Mouse (Mus musculus) WW6 (cell line): ENCODE data around the gene Lifr.
A peak's percentile ranks its signal among the peaks of the same experiment; 100 is the strongest.

ENCODE experiments used
- DNase-seq: peaks from one replicate; pipeline ENCODE4 v3.0.0-alpha.2; 2013; ENCODE audit warnings: low read depth, low spot score

Gene Lifr

DNA sequence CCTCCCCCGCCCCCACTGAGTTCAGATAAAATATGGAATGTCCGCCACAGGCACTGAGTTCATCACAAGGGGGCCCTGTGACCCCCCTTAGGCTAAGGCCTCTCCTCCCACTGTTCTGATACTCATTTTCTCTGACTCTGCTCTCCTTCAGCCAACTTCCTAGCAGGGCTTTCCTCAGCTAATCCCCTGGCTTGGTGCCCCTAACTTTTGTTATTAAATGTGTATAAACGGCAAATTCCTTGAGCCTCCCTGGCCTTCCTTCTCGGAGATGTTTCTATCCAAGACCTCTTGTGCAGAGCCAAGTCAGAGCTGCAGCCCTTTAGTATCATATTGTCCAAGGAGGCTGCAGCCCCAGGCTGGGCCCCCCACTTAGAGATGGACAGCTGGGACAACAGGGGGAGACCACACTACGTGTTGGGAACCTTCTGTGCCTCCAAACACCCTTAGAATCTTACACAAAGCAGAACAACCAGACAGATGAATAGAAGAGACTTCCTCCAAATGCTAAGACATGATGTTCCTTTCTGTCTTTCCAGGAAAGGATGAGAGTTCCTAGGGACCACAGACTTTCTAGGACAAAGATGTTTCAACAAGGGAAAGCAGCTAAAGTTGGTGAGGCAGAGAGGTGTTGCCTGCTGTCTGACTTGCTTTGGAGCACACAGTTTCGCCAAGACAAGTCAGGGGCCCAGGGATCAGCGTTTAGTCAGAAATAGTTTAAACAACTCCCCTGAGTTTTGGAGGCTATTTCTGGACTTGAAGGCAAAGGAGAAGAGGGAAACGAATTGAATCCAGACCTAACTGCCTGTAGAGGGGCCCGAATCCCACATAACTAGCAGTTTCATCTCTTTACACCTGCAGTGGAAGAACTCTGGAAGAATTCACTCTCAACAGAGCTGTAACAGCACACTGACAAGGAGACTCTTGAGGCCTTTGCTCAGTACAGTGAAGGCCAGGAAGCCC, 111.3 kb downstream of the Lifr start:
- no peak for DNase-seq

DNA sequence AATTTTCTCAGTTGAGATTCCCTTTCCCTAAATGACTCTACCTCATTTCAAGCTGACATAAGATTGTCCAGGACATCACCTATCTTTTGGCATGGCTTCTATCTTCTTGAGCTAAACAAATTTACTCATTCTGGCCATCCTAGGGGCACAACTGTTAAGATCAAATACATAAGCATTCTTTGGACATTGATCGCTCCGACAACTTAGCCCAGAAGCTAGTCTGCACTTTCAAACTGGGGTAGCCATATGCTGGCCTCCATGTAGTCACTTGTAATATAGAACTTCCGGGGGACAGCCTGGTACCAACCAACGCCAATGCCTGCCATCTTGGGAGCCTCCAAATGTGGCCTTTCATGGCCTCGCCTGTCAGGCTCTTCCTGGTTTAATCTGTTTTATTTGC, 112.6 kb downstream of the Lifr start:
- no peak for DNase-seq

- no peak for DNase-seq
These were observed 113.4 kb downstream of the Lifr start for GRCm38 (mm10) chr15:7203606-7204330.

- no peak for DNase-seq
These were observed 114.5 kb downstream of the Lifr start for GRCm38 (mm10) chr15:7204917-7205316.

- DNase-seq, result no peak
These were observed 115.7 kb downstream of the Lifr start for GRCm38 (mm10) chr15:7206110-7206509.

GRCm38 (mm10) chr15:7207292-7207691, 116.9 kb downstream of the Lifr start:
- DNase-seq, result no peak

DNA sequence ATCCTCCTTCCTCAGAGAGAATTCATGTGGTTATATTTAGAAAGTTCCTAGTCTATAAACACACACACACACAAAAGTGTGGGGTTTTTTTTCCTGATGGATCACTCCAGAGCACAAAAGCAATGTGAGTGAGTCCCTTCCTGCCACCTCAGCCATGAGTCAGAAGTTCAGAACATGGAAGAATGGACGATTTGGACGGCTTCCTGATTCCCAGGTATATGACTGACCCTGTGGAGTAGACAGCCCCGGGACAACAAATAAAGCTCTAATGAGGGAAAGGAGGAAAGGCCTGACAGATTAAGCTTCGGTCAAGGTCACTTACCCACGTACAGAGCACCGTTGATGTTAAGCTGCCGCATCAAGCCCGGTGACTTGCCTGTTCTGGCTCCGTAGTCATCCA, 117.8 kb downstream of the Lifr start:
- DNase-seq, result no peak

- no peak for DNase-seq
These were observed 123.3 kb downstream of the Lifr start for GRCm38 (mm10) chr15:7213683-7214082.

- DNase-seq, result no peak
These were observed 125.4 kb downstream of the Lifr start for GRCm38 (mm10) chr15:7215845-7216244.

GRCm38 (mm10) chr15:7216581-7217272, 126.3 kb downstream of the Lifr start:
- DNase-seq, result no peak

DNA sequence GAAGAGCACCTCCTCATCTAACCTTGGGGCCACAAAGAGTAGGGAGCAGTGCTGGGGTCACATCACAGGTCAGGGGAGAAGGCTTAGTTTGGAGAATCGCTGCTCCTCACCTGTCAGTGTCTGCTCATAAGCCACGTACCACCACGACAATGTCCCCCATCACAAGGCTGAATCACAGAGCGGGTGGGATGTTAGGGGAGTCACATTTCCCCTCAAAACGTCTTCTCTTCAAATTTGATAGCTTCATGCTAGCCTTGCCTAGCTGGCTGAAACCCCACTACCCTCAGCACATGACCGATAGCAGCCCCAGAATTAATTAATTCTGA, 126.8 kb downstream of the Lifr start:
- DNase-seq, result no peak

DNA sequence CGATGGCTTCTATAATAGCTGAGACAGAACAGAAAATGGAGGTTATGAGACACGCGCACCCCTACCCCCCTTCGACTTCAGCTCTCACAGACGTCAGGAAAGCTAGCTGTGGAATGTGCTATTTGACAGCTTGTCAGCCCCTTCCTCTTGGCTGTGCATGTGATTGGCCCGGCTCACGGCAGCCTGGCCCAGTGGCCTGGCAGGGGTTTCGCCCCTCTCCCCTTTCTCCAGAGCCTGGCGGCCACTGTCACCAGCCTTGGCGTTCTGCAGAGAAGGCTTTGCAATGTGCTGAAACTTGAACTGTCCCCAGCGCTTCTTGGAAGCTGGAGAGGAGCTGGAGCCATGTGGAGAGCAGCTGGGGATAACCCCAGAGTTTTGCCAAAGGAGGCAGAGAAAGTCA, 132.4 kb downstream of the Lifr start:
- no peak for DNase-seq

DNA sequence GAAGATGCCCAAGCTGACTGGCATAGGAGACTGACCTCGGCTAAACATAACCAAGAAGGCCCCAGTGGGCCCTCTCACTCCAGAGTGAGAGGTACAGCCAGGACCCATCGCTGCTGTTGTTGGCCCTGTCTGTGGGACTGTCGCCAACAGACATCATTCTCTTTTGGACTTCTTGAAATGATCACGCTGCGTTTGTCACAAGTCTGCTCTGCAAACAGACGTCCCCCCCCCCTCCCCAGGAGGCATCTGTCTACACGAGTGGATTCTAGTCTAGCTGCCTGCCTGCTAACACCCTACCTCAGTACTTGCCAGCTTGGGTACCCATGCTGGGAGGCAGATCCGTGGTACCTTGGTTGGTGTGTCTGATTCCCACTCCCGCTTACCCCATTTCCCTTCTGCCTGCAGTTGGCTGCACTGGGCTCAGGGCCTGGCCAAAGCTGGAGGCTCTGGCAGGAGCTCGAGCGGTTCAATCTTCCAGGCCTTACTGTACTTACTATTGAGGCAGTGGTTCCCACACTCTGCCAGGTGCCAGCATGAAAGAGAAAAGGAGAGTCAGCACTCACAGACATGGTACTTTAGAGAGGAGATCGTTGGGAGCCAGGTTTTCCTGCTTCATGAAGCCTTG, 133.8 kb downstream of the Lifr start:
- no peak for DNase-seq

GRCm38 (mm10) chr15:7226225-7226624, 135.8 kb downstream of the Lifr start:
- peak; percentile 67 for DNase-seq

DNA sequence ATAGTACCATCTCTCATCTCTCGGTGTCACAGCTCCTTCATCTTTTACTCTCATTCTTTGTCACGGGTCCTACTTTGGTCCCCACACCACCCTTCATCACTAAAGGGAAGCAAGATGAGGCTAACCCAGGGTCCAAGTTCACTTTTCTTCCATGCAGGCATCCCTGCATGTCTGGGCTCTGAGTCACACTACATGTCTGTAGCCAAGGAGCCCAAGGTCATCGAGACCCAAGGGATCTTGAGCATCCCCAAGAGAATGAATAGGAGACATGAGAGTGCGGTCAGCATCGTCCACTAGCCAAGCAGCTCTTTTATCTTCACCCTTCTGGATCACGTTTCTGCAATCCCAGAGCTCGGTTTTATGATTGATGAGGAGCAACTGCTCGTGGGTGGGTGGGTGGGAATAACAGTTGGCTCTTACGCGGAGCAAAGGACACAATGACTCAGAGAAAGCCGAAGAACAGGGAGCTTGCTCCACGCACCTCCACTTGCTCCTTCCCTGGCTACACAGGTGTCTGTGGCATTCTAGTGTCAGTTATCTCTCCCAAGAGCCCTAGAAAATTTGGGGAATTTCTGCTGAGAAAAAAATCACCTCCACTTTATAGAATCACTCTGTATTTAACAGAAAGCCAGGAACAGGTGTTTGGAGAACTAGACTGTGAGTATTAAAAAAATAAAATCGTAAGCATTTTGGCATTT, 143.1 kb downstream of the Lifr start:
- no peak for DNase-seq

DNA sequence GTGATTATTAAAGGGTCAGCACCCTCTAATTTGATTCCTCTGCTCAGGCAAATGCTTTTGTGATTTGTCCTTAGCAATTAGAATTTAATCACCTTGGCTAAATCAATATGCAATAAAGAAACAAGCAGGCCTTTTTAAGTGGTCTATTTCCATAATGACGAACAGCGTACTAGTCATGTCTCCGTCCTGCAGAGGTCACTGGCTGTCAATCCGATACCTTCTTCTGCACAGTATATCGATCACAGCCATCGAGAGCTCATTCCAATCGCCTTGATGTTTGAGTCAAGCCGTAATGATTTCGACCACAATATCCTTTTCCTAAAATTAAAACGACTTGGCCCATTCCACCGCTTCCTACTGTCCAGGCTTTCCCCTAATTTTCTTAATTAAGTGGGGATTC, 149.5 kb downstream of the Lifr start:
- no peak for DNase-seq

DNA sequence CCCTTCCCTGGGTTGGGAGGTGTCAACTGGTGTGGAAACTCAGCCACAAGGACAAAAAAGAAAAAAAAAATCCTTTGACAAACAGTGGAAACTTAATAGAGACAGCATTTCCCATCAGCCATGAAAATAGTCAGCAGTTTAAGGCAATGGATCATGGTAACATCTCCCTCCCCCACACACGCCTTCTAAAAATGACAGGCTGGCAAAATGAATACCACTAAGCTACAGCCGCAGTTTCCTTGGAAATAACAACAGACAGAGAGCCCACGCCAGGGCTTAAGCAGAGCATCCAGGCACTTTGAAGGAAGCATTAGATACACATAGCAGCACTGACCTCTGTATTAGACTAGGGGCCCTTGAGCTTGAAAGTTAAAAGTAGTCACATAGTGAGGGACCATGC, 150.5 kb downstream of the Lifr start:
- DNase-seq, result no peak

DNA sequence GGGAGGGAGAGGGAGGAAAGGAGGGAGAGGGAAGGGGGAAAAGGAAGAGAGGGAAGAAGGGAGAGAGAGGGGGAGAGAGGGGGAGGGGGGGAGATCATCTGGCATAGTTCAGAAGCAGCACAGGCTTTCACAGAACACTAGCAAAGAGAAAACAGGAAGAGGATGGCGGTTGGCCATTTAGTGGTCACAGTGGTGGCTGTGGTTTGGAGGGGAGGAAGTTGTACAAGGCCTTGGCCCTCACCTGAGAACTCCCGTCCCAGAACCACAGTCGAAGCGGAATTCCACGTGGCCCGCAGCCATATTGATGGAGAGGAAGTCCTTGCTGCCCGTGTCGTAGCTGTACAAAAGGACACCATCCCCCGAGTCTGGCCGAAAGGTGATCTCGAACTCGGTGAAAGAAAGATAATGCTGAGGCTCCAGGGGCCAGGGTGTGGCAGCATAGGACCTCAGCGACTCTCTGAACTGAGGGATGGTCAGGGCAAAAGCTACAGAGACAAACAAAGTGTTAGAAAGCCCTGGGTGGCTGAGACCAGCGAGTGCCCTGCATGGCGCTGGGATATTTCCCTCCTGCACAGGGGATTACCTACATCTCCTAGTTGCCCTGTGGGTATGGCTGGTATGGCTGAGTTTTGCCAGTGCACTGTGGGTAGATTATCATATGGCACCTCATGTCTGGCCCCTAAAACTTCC, 151.9 kb downstream of the Lifr start:
- no peak for DNase-seq
